Mouse (Mus musculus): ENCODE results near the gene Pigw.

DNA sequence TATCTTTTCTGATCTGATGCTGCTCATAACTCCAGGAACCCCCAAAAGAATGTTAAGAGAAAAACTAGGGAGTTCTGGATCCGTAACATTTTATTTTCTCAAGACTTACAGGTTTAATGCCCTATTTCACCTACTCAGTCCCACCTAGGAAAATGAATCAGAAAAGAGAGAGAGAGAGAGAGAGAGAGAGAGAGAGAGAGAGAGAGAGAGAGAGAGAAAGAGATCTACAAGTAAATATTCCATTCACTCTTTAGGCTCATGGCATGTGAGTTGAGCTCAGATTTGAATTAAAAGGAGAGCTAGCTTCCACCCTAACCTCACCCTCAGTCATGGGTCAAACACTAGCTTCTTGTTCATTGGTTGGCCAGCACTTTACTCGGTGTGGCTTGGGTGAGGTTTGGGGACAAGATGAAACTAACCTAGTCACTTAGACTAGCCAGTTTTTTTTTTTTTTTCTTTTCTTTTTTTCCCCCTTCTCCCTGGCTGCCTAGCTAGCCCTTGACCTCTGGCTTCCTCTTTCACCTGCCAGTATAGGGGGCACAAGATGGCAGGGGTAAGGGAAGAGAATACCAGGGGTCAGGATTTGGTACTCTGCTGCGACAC lies 52.1 kb downstream of the Pigw start:
- TF ChIP-seq USF1 (IDR thresholded peaks at IDR 0.05; ENCODE audit: low read depth) (no peak), CEBPB (IDR thresholded peaks at IDR 0.05; ENCODE audit: insufficient read depth, poor library complexity, severe bottlenecking) (no peak), E2F4 (IDR thresholded peaks at IDR 0.05; ENCODE audit: insufficient read depth) (no peak), POLR2A (IDR thresholded peaks at IDR 0.05; ENCODE audit: insufficient read length, low read depth) (no peak), TCF3 (IDR thresholded peaks at IDR 0.05; ENCODE audit: insufficient read length, low read depth) (no peak), POLR2AphosphoS2 (IDR thresholded peaks at IDR 0.05; ENCODE audit: insufficient read length, low read depth) (no peak), TCF12 (IDR thresholded peaks at IDR 0.05; ENCODE audit: insufficient read depth, poor library complexity, severe bottlenecking) (no peak), MYOD1 (IDR thresholded peaks at IDR 0.05; ENCODE audit: control insufficient read depth in 1 of 3, insufficient read length in 2 of 3, low read depth in 2 of 3) (no peak)
